8 mouse cellular contexts compared by ENCODE assay signal in the genomic region with DNA sequence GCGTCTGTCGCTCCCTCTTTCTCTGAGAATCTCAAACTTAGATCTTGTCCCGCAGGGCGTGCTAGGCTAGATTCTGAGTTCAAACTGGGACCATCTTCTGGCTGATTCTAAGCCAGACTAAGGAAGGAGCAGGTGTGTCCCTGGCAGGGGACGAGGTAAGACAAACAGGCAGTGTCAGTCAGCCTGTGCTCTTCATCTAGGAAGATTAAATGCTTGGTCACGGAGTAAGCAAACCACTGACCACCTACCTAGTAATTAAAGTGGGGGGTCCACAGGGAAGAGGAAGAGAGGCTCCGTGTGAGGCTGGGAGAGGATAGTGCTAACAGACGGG. TPM values are rescaled to one million over a fixed set of nuclear protein-coding genes. Genes with fewer than 3 reads are reported as not detected.
DNase-seq lines count a peak whose midpoint lies in the region; ATAC-seq and TF ChIP-seq lines count a peak whose summit lies in the region.

No protein-coding gene starts in this region.

- 15% methylated on average over 8 of the region's 8 CpGs for WGBS in thymus, adult 2 months
- WGBS in liver, embryonic 15.5 days (ENCODE audit: insufficient replicate concordance), result 5% methylated on average over 8 of the region's 8 CpGs

- peak overlapping the region; percentile 85 for H3K9ac ChIP-seq in liver, embryonic 15.5 days

- no peaks in the 10 kb centered on the region for H3K27me3 ChIP-seq in erythroblast, embryonic 14.5 days (ENCODE audit: control insufficient read depth)
- H3K27me3 ChIP-seq in thymus, adult 2 months (ENCODE audit: control insufficient read depth, insufficient read depth, low read length), result no peaks in the 10 kb centered on the region
- H3K27me3 ChIP-seq in liver, embryonic 15.5 days, result no peaks in the 10 kb centered on the region

- H3K36me3 ChIP-seq in erythroblast, embryonic 14.5 days (ENCODE audit: control insufficient read depth), result peaks cover 42% of the 10 kb centered on the region
- no peaks in the 10 kb centered on the region; the same call in 1 of the 2 replicates for H3K36me3 ChIP-seq in thymus, adult 2 months (ENCODE audit: control insufficient read depth, insufficient read depth, low read length)
- peaks cover 24% of the 10 kb centered on the region for H3K36me3 ChIP-seq in liver, embryonic 15.5 days (replicated peaks)

- TF ChIP-seq POLR2A in thymus, adult 2 months (IDR thresholded peaks at IDR 0.05; ENCODE audit: control insufficient read depth, extremely low read depth, insufficient read depth, low read length, poor library complexity), result no peak

- no peak for DNase-seq in thymus, adult 2 months
- no peak for DNase-seq in thymus, postnatal 36 days
- no peak for DNase-seq in T-cell, adult 2 months (ENCODE audit: low spot score)
- DNase-seq in left cerebral cortex, postnatal 36 days (ENCODE audit: low spot score in 2 of 2), result no peak
- DNase-seq in right cerebral cortex, adult 18-20 months, result no peak

- no peak overlapping the region for H3K27ac ChIP-seq in thymus, adult 2 months (ENCODE audit: control insufficient read depth, insufficient read depth, low read length)
- H3K27ac ChIP-seq in liver, embryonic 15.5 days (replicated peaks), result peak overlapping the region; percentile 88

- intact Hi-C loops in left cerebral cortex, postnatal 36 days (cut with DNase I), result loop anchor here (1.0 kb wide), 1 partner anchor 43 kb away; no protein-coding TSS in a partner anchor

- peaks cover 78% of the 10 kb centered on the region for H3K4me1 ChIP-seq in erythroblast, embryonic 14.5 days (ENCODE audit: control insufficient read depth)
- H3K4me1 ChIP-seq in thymus, adult 2 months (replicated peaks; ENCODE audit: control insufficient read depth, insufficient read depth, low read length), result peaks cover 32% of the 10 kb centered on the region
- H3K4me1 ChIP-seq in liver, embryonic 15.5 days (replicated peaks), result peaks cover 76% of the 10 kb centered on the region

- no peak for TF ChIP-seq CTCF in thymus, adult 2 months (IDR thresholded peaks at IDR 0.05; ENCODE audit: borderline replicate concordance, control insufficient read depth, extremely low read depth, insufficient read depth, low read length, poor library complexity)

- H3K4me3 ChIP-seq in erythroblast, embryonic 14.5 days (replicated peaks), result peak overlapping the region; percentile 81
- H3K4me3 ChIP-seq in thymus, adult 2 months (ENCODE audit: control insufficient read depth, insufficient read depth, low read length), result peak overlapping the region; percentile 90
- H3K4me3 ChIP-seq in liver, embryonic 15.5 days (replicated peaks), result peak overlapping the region; percentile 87

- no peak for ATAC-seq in erythroblast, adult 5-6 weeks (replicated peaks; ENCODE audit: low FRiP score, poor library complexity, severe bottlenecking)
- no peak for ATAC-seq in liver, embryonic 15.5 days (ENCODE audit: insufficient read depth)

- peak overlapping the region; percentile 89 for H3K4me2 ChIP-seq in liver, embryonic 15.5 days

- no peaks in the 10 kb centered on the region for H3K9me3 ChIP-seq in erythroblast, embryonic 14.5 days (ENCODE audit: control insufficient read depth, low read length)
- H3K9me3 ChIP-seq in liver, embryonic 15.5 days (replicated peaks), result no peaks in the 10 kb centered on the region

RNA-seq across cellular contexts. Expression of gene Mob3c, which starts 0.6 kb away (rescaled TPM):
- 0.55 and 1.0 TPM in 2 replicates for polyA plus RNA-seq in erythroblast, embryonic 14.5 days (2012)
- total RNA-seq in erythroblast, adult 5-6 weeks (2015; ENCODE audit: low replicate concordance), result 2.5 and 3.8 TPM in 2 replicates
- 4.6 and 4.7 TPM in 2 replicates for total RNA-seq in erythroblast, adult 5-6 weeks (2017; ENCODE audit: low replicate concordance)
- 36.4 and 36.8 TPM in 2 replicates for polyA plus RNA-seq in thymus, adult 2 months (2012; rRNA removed)
- polyA plus RNA-seq in liver, embryonic 15.5 days (2015; fragmentation: Nextera tagmentation; extraction: Ambion mirVana), result 8.0 and 8.2 TPM in 2 replicates
- 1 to 10 TPM; 3.6 to 4.6 TPM for total RNA-seq in left cerebral cortex, postnatal 36 days (2021)

RNA-seq across cellular contexts. Expression of gene Mknk1, which starts 10.5 kb away (rescaled TPM):
- polyA plus RNA-seq in erythroblast, embryonic 14.5 days (2012), result 7.1 and 8.0 TPM in 2 replicates
- 31.8 and 64.2 TPM in 2 replicates for total RNA-seq in erythroblast, adult 5-6 weeks (2015; ENCODE audit: low replicate concordance)
- total RNA-seq in erythroblast, adult 5-6 weeks (2017; ENCODE audit: low replicate concordance), result 85.6 and 115 TPM in 2 replicates
- 101 and 136 TPM in 2 replicates for polyA plus RNA-seq in thymus, adult 2 months (2012; rRNA removed)
- polyA plus RNA-seq in liver, embryonic 15.5 days (2015; fragmentation: Nextera tagmentation; extraction: Ambion mirVana), result 30.0 and 33.1 TPM in 2 replicates
- total RNA-seq in left cerebral cortex, postnatal 36 days (2021), result 10 to 100 TPM; 32.6 to 40.7 TPM

RNA-seq across cellular contexts. Expression of gene Atpaf1, which starts 43.9 kb away (rescaled TPM):
- polyA plus RNA-seq in erythroblast, embryonic 14.5 days (2012), result 0.21 and 0.33 TPM in 2 replicates
- 2.7 and 10.9 TPM in 2 replicates for total RNA-seq in erythroblast, adult 5-6 weeks (2015; ENCODE audit: low replicate concordance)
- 1.4 and 2.3 TPM in 2 replicates for total RNA-seq in erythroblast, adult 5-6 weeks (2017; ENCODE audit: low replicate concordance)
- polyA plus RNA-seq in thymus, adult 2 months (2012; rRNA removed), result 30.2 and 37.5 TPM in 2 replicates
- polyA plus RNA-seq in liver, embryonic 15.5 days (2015; fragmentation: Nextera tagmentation; extraction: Ambion mirVana), result 15.7 and 16.4 TPM in 2 replicates
- 10 to 100 TPM; 64.5 to 68.2 TPM for total RNA-seq in left cerebral cortex, postnatal 36 days (2021)

RNA-seq across cellular contexts. Expression of gene Tex38, which starts 47.7 kb away (rescaled TPM):
- polyA plus RNA-seq in erythroblast, embryonic 14.5 days (2012), result not detected in 2 replicates
- not detected in 2 replicates for total RNA-seq in erythroblast, adult 5-6 weeks (2015; ENCODE audit: low replicate concordance)
- not detected in 2 replicates for total RNA-seq in erythroblast, adult 5-6 weeks (2017; ENCODE audit: low replicate concordance)
- polyA plus RNA-seq in thymus, adult 2 months (2012; rRNA removed), result 0.71 and 0.87 TPM in 2 replicates
- not detected in 2 replicates for polyA plus RNA-seq in liver, embryonic 15.5 days (2015; fragmentation: Nextera tagmentation; extraction: Ambion mirVana)
- 1 to 10 TPM in 1 of 2 experiments, under 1 TPM in 1; 0.88 to 1.1 TPM for total RNA-seq in left cerebral cortex, postnatal 36 days (2021)

RNA-seq across cellular contexts. Expression of gene Kncn, which starts 55.7 kb away (rescaled TPM):
- 0.02 TPM in 1 of 2 replicates, not detected in the other for polyA plus RNA-seq in erythroblast, embryonic 14.5 days (2012)
- total RNA-seq in erythroblast, adult 5-6 weeks (2015; ENCODE audit: low replicate concordance), result not detected in 2 replicates
- not detected in 2 replicates for total RNA-seq in erythroblast, adult 5-6 weeks (2017; ENCODE audit: low replicate concordance)
- polyA plus RNA-seq in thymus, adult 2 months (2012; rRNA removed), result 0.09 and 0.15 TPM in 2 replicates
- not detected in 2 replicates for polyA plus RNA-seq in liver, embryonic 15.5 days (2015; fragmentation: Nextera tagmentation; extraction: Ambion mirVana)
- under 1 TPM in 1 of 2 experiments, not detected in 1; 0.54 TPM for total RNA-seq in left cerebral cortex, postnatal 36 days (2021)

Comparison
In these comparisons a context has a peak if more than half of its experiments do, and no peak if none do; other contexts are left out.
1. RNA of gene Atpaf1, which starts 43.9 kb away (polyA plus RNA-seq): 30.2 to 37.5 TPM in thymus, adult 2 months and 15.7 to 16.4 TPM in liver, embryonic 15.5 days; 0.21 to 0.33 TPM in erythroblast, embryonic 14.5 days; every median in the first group is over 10 times any median in the second.
2. Peak in every context shown above with its lines, with median percentiles within 50 percentile points of each other: H3K4me3 ChIP-seq.